Mouse (Mus musculus) liver, adult 2 months (tissue): ENCODE data around the gene Atg10.

Experiments
- CTCF ChIP-seq: fragments of 200-500 bp; IDR thresholded peaks from 2 replicates; pipeline ENCODE4 v1.5.1; 2011; ENCODE audit warnings: low read depth, low read length, control low read depth
- POLR2A ChIP-seq: fragments of 200-500 bp; IDR thresholded peaks from 2 replicates; pipeline ENCODE4 v1.6.1; 2011; ENCODE audit warnings: low read length, control low read depth; ENCODE audit not compliant: insufficient read depth; ENCODE audit errors: extremely low read depth

GRCm38 (mm10) chr13:91175347-91175746 is 48.4 kb downstream of the Atg10 start:
- TF ChIP-seq CTCF (no peak), POLR2A (no peak)
